Mouse (Mus musculus) layer of hippocampus, adult 18-20 months (tissue): Measurements from ENCODE around the gene Adamts2. TPM values are rescaled to one million over a fixed set of nuclear protein-coding genes. Genes with fewer than 3 reads are reported as not detected.

Experiments used
- DNase-seq, 2 experiments: peaks; one replicate each; pipeline ENCODE4 v3.0.0; 2022; ENCODE audit warnings: low spot score in 2 of 2
- total RNA-seq, 2 experiments: library from RNA; stranded (reverse); gene quantifications; 2 replicates each; pipeline ENCODE4 v1.2.3; 2021

The Adamts2 gene
- total RNA-seq, 2 experiments from 2014 or later, result 13.7 to 16.8 TPM

DNA sequence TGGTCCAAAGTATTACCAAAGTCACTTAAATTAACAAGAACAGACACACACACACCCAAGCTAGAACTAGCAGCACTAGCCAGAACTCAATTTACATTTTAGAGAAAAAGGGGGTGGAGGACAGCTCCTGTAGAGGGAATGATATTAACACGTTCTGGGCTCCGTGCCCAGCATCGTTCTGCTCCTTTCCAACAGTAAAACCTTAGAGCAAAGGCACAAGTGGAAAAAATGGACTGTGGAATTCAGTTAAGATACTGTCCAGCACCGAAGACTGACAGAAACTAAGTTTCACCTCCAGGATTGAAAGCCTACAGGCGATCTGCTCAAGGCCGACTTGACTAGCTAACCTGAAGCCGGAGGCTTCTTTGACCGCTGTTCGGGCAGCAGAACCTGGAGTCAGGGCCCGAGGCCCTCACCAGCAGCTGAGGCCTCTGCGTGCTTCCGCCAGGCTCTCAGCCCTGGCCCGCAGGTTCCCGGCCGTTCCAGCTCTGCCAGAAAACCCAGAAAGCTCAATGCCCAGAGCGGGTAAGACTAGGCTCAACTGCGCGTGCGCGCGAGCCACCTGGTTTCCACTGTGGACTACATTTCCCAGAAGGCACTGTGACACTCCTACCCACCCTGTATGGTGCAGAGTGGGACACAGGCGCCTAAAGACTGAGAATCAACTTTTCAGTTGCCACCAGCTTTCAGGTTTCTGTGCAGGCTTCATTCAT is 239.3 kb downstream of the Adamts2 start, which contains the start of gene Zfp879:
TSS of gene Zfp879 (minus strand) at position 530 of the 713 bp plus-strand sequence.
- DNase-seq, result peak; percentile 90 to 98

DNA sequence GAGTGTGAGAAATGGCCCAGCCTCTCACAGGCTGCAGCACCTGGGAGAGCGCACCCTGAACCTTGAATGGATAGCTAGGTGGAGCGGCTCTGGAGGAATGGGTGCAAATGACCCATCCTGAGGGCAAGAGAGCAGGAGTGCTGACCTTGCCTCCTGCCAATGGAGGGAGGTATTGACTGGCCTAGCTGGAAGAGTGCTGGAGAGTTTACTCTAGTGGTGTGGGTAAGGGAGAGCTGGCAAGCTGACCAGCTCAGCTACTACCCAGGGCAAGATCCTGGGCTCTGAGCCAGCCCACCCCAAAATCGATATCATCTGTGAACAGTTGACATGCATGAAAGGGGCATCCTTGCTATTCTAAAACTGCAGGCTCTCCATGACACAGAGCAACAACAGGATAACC is 244.1 kb downstream of the Adamts2 start:
- no peak for DNase-seq

DNA sequence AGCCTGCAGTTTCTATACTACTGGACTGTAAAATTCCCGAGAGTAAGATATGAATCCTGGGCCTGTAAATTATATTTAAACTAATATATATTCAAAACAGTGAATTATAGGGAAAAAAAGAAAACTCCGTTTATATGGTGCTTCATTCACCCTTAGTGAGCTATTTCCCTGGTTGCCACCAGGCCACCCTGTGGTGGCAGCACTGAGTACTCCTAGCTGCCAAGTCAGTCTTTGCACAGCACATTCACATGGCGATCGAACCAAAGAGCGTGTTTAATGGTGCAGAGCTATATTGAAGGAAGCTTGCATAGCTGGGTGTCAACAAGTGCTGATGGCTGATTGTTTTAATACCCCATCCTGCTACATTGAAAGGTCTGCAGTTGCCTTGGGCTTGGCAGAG is 245.2 kb downstream of the Adamts2 start:
- DNase-seq, result peak in 1 of 2 experiments; percentile 27

DNA sequence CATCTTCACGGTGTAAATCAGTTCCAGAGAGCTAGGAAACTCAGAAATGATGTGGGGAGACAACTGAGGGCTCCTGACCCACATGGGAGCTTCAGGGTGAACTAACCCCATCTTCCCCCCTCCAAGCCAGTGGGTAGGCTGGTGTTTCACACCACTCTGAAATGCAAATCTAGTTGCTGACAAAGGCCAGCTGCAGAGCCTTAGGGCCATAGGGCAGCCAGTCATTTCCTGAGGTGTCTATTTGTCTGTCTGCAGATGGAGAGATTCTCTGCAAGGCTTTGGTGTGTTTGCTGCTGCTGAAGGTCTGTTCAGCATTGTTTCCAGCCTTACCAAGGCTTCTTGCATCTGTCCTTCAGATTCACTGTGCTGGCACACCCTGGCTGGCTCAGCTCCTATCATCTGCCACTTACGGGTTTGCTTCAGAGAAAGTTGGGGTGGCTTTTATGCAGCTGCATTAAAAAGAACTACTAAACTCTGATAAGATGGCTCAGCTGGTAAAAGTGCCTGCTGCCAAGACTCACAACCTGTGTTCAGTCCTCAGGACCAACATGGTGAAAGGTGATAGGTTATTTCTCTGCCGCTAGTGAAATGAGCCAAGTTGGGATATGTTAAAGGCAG is 246.7 kb downstream of the Adamts2 start:
- DNase-seq, result no peak

DNA sequence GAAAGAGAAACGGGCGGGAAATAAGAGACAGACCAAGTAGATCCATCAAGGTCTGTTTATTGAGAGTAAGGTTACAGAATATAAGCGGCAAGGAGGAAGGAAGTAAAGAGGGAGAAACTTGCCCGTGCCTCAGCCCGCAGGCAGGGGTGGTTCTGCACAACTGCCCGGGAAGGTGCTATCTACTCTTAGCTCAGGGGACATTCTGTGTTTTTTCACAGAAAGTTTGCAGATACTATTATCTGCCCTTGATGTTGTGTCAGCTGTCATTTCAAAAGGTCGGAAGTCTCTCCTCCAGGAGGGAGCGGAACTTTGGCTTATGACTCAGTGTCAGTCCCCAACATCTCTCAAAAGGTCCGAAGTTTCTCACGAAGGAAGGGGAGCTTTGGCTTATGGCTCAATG is 247.4 kb downstream of the Adamts2 start:
- DNase-seq, result no peak

DNA sequence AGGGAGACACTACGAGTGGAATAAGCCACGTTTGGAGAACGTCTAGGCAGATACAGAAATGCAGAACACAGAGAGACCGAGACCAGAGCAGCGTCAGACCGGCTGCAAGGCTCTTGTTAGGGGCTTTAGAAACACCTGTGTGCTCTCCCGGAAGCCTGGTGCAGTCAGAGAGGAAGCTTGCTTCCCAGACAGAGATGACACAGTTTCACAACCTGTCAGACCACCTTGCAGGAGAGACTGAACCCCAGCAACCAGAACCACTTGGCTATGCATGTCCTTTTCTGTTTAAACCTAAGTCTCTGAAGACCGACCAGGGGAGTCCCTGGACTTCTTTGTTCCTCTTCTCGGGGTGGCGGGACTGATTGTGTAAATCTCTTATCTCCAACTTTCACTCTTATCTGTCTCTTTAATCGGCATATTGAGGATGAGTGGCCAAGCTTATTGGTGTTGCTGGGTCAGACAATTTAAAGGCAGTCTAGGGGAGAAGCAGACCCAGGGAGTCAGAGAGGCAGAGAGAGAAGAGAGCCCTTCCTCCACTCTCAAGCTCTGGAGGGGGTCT is 248.4 kb downstream of the Adamts2 start, which contains the start of gene Grm6:
TSS of gene Grm6 (plus strand) at position 509 of the 559 bp plus-strand sequence.
- no peak for DNase-seq

DNA sequence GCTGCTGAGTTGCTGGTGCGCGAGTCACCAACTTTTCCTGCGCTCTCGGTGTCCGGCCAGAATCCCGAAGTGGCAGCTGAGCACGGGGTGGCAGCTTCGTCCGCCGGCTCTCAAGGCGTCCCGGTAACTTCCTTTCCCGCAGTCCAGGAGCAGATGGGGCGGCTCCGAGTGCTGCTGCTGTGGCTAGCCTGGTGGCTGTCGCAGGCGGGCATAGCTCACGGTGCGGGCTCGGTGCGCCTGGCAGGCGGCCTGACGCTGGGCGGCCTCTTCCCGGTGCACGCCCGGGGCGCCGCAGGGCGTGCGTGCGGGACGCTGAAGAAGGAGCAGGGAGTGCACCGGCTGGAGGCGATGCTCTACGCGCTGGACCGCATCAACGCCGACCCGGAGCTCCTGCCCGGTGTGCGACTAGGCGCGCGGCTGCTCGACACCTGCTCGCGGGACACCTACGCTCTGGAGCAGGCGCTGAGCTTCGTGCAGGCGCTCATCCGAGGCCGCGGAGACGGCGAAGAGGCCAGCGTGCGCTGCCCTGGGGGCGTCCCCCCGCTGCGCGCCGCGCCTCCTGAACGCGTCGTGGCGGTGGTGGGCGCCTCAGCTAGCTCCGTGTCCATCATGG is 249.2 kb downstream of the Adamts2 start:
- DNase-seq, result no peak

Other genes starting within 250 kb of the Adamts2 start
- gene Cby3, start 247.6 kb upstream of the Adamts2 start, total RNA-seq, result not detected
- 100 to 1,000 TPM; 258 to 268 TPM for gene Hnrnph1, start 225.1 kb upstream of the Adamts2 start, total RNA-seq
- gene Rufy1, start 171.0 kb upstream of the Adamts2 start, total RNA-seq, result 10 to 100 TPM; 30.4 to 30.9 TPM
- 10 to 100 TPM; 41.7 to 45.2 TPM for gene Zfp354c, start 225.6 kb downstream of the Adamts2 start, total RNA-seq
- gene Zfp879, start 239.5 kb downstream of the Adamts2 start, total RNA-seq, result 1 to 10 TPM; 2.8 to 3.3 TPM
- gene Grm6, start 248.6 kb downstream of the Adamts2 start, total RNA-seq, result not detected